Mouse (Mus musculus): ENCODE data around the gene Acvr1b. TPM values are rescaled to one million over a fixed set of nuclear protein-coding genes. Genes with fewer than 3 reads are reported as not detected.

The Acvr1b gene
- polyA plus RNA-seq, 1 experiment from 2014 or later, result 22.4 TPM

- WGBS, result 93% methylated on average over 5 of the region's 5 CpGs
- no peak for ATAC-seq
These were observed 4.0 kb upstream of the Acvr1b start for GRCm38 (mm10) chr15:101169910-101170309.

GRCm38 (mm10) chr15:101170413-101170980 lies 3.4 kb upstream of the Acvr1b start:
- Histone ChIP-seq H3K27ac (ENCODE audit: low read depth, low read length) (no peak overlapping the region), H3K4me1 (ENCODE audit: control insufficient read depth, insufficient read depth, low read depth, low read length) (no peaks in the 10 kb centered on the region; the same call in 1 of the 2 replicates), H3K27me3 (replicated peaks; ENCODE audit: control insufficient read depth, insufficient read depth, low read length) (no peaks in the 10 kb centered on the region), H3K36me3 (ENCODE audit: control insufficient read depth, insufficient read depth, low read length) (no peaks in the 10 kb centered on the region), H3K9me3 (ENCODE audit: control insufficient read depth, low read length) (no peaks in the 10 kb centered on the region), H3K9ac (ENCODE audit: low read depth, low read length) (no peak overlapping the region), H3K4me3 (ENCODE audit: low read length) (no peak overlapping the region), H3K4me2 (ENCODE audit: low read length) (no peak overlapping the region)
- ATAC-seq, result no peak
- WGBS, result 83% methylated on average over 10 of the region's 10 CpGs

More at GRCm38 (mm10) chr15:101169910-101170309, 4.0 kb upstream of the Acvr1b start:
- no peaks in the 10 kb centered on the region for H3K9me3 ChIP-seq (ENCODE audit: control insufficient read depth, low read length)
- no peak overlapping the region for H3K4me2 ChIP-seq (ENCODE audit: low read length)
- no peaks in the 10 kb centered on the region for H3K27me3 ChIP-seq (replicated peaks; ENCODE audit: control insufficient read depth, insufficient read depth, low read length)
- H3K27ac ChIP-seq (ENCODE audit: low read depth, low read length), result no peak overlapping the region
- no peaks in the 10 kb centered on the region; the same call in 1 of the 2 replicates for H3K4me1 ChIP-seq (ENCODE audit: control insufficient read depth, insufficient read depth, low read depth, low read length)
- no peaks in the 10 kb centered on the region for H3K36me3 ChIP-seq (ENCODE audit: control insufficient read depth, insufficient read depth, low read length)
- H3K9ac ChIP-seq (ENCODE audit: low read depth, low read length), result no peak overlapping the region
- no peak overlapping the region for H3K4me3 ChIP-seq (ENCODE audit: low read length)

DNA sequence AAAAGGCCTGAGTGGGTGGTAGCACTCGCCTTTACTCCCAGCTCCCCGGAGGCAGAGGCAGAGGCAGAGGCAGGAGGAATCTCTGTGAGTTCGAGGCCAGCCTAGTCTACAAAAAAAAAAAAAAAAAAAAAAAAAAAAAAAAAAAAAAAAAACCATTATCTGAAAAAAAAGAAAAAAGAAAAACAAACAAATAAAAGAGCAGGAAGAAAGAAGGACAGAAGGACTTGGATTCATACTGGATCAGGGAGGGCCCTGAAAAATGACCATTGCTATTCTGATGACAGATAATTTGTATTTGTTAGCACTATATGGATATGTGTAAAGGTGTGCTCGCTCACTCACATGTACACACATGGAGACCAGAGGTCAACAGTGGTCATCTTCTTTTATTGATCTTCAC lies 2.6 kb upstream of the Acvr1b start:
- H3K27ac ChIP-seq (ENCODE audit: low read depth, low read length), result no peak overlapping the region
- ATAC-seq, result no peak

GRCm38 (mm10) chr15:101172016-101172415 lies 1.9 kb upstream of the Acvr1b start:
- no peak overlapping the region for H3K27ac ChIP-seq (ENCODE audit: low read depth, low read length)
- ATAC-seq, result no peak
- 88% methylated on average over 2 of the region's 2 CpGs for WGBS

More for the DNA sequence above, 2.6 kb upstream of the Acvr1b start:
- Histone ChIP-seq H3K36me3 (ENCODE audit: control insufficient read depth, insufficient read depth, low read length) (no peaks in the 10 kb centered on the region), H3K4me2 (ENCODE audit: low read length) (no peak overlapping the region), H3K4me1 (ENCODE audit: control insufficient read depth, insufficient read depth, low read depth, low read length) (peaks cover 5% of the 10 kb centered on the region), H3K9ac (ENCODE audit: low read depth, low read length) (no peak overlapping the region), H3K27me3 (replicated peaks; ENCODE audit: control insufficient read depth, insufficient read depth, low read length) (no peaks in the 10 kb centered on the region), H3K9me3 (ENCODE audit: control insufficient read depth, low read length) (no peaks in the 10 kb centered on the region), H3K4me3 (ENCODE audit: low read length) (no peak overlapping the region)
- WGBS, result 76% methylated on average over 4 of the region's 4 CpGs

GRCm38 (mm10) chr15:101174294-101175130 lies 645 bp downstream of the Acvr1b start:
- peak overlapping the region; percentile 91 for H3K27ac ChIP-seq (ENCODE audit: low read depth, low read length)
- H3K4me1 ChIP-seq (ENCODE audit: control insufficient read depth, insufficient read depth, low read depth, low read length), result peaks cover 24% of the 10 kb centered on the region
- H3K4me2 ChIP-seq (ENCODE audit: low read length), result peak overlapping the region; percentile 87
- no peaks in the 10 kb centered on the region for H3K9me3 ChIP-seq (ENCODE audit: control insufficient read depth, low read length)
- WGBS, result 1% methylated on average over 24 of the region's 46 CpGs
- no peaks in the 10 kb centered on the region for H3K36me3 ChIP-seq (ENCODE audit: control insufficient read depth, insufficient read depth, low read length)
- no peaks in the 10 kb centered on the region for H3K27me3 ChIP-seq (replicated peaks; ENCODE audit: control insufficient read depth, insufficient read depth, low read length)
- H3K4me3 ChIP-seq (ENCODE audit: low read length), result peak overlapping the region; percentile 91
- H3K9ac ChIP-seq (ENCODE audit: low read depth, low read length), result peak overlapping the region; percentile 97
- ATAC-seq, result peak; percentile 61

More at GRCm38 (mm10) chr15:101172016-101172415, 1.9 kb upstream of the Acvr1b start:
- H3K27me3 ChIP-seq (replicated peaks; ENCODE audit: control insufficient read depth, insufficient read depth, low read length), result no peaks in the 10 kb centered on the region
- H3K4me2 ChIP-seq (ENCODE audit: low read length), result no peak overlapping the region
- H3K4me3 ChIP-seq (ENCODE audit: low read length), result no peak overlapping the region
- H3K4me1 ChIP-seq (ENCODE audit: control insufficient read depth, insufficient read depth, low read depth, low read length), result peaks cover 12% of the 10 kb centered on the region
- no peaks in the 10 kb centered on the region for H3K36me3 ChIP-seq (ENCODE audit: control insufficient read depth, insufficient read depth, low read length)
- no peaks in the 10 kb centered on the region for H3K9me3 ChIP-seq (ENCODE audit: control insufficient read depth, low read length)
- no peak overlapping the region for H3K9ac ChIP-seq (ENCODE audit: low read depth, low read length)

GRCm38 (mm10) chr15:101175131-101175460 lies 1.2 kb downstream of the Acvr1b start:
- no peaks in the 10 kb centered on the region for H3K9me3 ChIP-seq (ENCODE audit: control insufficient read depth, low read length)
- no peak for ATAC-seq
- 9% methylated on average over 5 of the region's 5 CpGs for WGBS

DNA sequence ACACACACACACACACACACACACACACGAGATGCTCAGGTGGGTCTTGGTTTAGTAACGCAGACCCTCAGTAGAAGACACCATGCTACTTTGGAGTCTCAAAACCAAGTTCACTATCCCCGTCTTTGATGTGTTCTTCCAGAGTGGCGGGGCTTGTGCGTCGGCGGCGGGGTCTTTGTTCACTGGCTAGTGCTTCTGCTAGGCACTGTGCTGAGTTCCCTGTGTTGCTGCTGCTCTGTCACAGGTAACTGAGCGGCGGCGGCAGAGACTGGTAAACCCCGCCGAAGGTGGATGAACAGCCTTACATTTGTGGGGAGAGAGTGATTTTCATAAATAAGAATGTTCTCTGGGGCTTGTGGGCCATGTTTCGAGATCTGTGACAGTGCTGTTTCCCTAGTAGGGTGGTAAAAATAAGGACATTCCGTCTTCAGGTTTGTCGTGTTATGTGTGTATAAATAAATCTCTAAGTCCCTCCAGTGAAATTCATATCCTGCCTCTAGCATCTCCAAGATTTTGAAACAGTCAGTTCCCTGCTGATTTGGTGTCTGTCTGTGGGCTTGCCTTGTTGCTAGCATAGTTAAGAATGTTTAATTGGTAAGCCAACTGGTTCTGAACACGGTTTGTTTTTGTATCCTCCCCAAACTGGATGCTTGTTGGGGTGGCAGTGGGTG lies 1.9 kb downstream of the Acvr1b start:
- Histone ChIP-seq H3K27me3 (replicated peaks; ENCODE audit: control insufficient read depth, insufficient read depth, low read length) (no peaks in the 10 kb centered on the region), H3K4me2 (ENCODE audit: low read length) (peak overlapping the region; percentile 87), H3K9ac (ENCODE audit: low read depth, low read length) (peak overlapping the region; percentile 97), H3K4me1 (ENCODE audit: control insufficient read depth, insufficient read depth, low read depth, low read length) (peaks cover 26% of the 10 kb centered on the region), H3K36me3 (ENCODE audit: control insufficient read depth, insufficient read depth, low read length) (no peaks in the 10 kb centered on the region), H3K9me3 (ENCODE audit: control insufficient read depth, low read length) (no peaks in the 10 kb centered on the region), H3K4me3 (ENCODE audit: low read length) (peak overlapping the region; percentile 91), H3K27ac (ENCODE audit: low read depth, low read length) (peak overlapping the region; percentile 91)
- 15% methylated on average over 17 of the region's 17 CpGs for WGBS
- ATAC-seq, result no peak

More at GRCm38 (mm10) chr15:101175131-101175460, 1.2 kb downstream of the Acvr1b start:
- H3K4me1 ChIP-seq (ENCODE audit: control insufficient read depth, insufficient read depth, low read depth, low read length), result peaks cover 24% of the 10 kb centered on the region
- H3K4me3 ChIP-seq (ENCODE audit: low read length), result peak overlapping the region; percentile 91
- H3K27me3 ChIP-seq (replicated peaks; ENCODE audit: control insufficient read depth, insufficient read depth, low read length), result no peaks in the 10 kb centered on the region
- H3K4me2 ChIP-seq (ENCODE audit: low read length), result peak overlapping the region; percentile 87
- H3K36me3 ChIP-seq (ENCODE audit: control insufficient read depth, insufficient read depth, low read length), result no peaks in the 10 kb centered on the region
- H3K27ac ChIP-seq (ENCODE audit: low read depth, low read length), result peak overlapping the region; percentile 91
- peak overlapping the region; percentile 97 for H3K9ac ChIP-seq (ENCODE audit: low read depth, low read length)

DNA sequence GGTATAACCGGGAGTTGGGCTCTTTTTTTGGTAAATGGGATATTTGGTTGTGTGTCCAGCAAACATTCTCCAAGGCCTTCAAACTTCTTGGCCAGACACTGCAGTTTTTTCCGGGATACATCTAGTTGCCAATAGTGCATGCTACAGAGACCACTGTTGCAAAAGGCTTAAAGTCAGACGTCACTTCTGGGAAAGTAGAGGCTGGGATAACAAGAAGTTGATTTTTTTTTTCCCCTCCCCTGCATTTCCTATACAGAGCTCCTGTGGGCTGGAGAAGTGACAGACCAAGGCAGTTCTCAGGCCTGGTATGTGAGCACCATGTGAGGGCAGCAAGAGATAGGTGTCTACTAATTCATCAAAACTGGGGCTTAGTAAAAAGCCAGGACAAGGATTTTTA lies 2.4 kb downstream of the Acvr1b start:
- Histone ChIP-seq H3K27me3 (replicated peaks; ENCODE audit: control insufficient read depth, insufficient read depth, low read length) (no peaks in the 10 kb centered on the region), H3K27ac (ENCODE audit: low read depth, low read length) (peak overlapping the region; percentile 52; the same call in 1 of the 2 replicates), H3K36me3 (ENCODE audit: control insufficient read depth, insufficient read depth, low read length) (no peaks in the 10 kb centered on the region), H3K4me3 (ENCODE audit: low read length) (peak overlapping the region; percentile 91), H3K4me1 (ENCODE audit: control insufficient read depth, insufficient read depth, low read depth, low read length) (peaks cover 32% of the 10 kb centered on the region), H3K9me3 (ENCODE audit: control insufficient read depth, low read length) (no peaks in the 10 kb centered on the region), H3K4me2 (ENCODE audit: low read length) (peak overlapping the region; percentile 87), H3K9ac (ENCODE audit: low read depth, low read length) (0 out of 2 replicates have a peak overlapping the region, but pooled peaks have one; percentile 97)
- 47% methylated on average over 3 of the region's 3 CpGs for WGBS
- no peak for ATAC-seq

Measured in hindbrain, embryonic 16.5 days (tissue).